Mouse (Mus musculus): Measurements from ENCODE around the gene Gaa. TPM values are rescaled to one million over a fixed set of nuclear protein-coding genes. Genes with fewer than 3 reads are reported as not detected.

The Gaa gene
- total RNA-seq, 2 experiments from 2014 or later: 79.1 to 81.6 TPM

GRCm38 (mm10) chr11:119298917-119299316 lies 31.2 kb downstream of the Gaa start:
- intact Hi-C loops (cut with DNase I; ENCODE audit: low total_unique reads): no loop called here
- no peak for DNase-seq

- intact Hi-C loops (cut with DNase I; ENCODE audit: low total_unique reads): loop anchor here (10.0 kb wide), 1 partner anchor 55 kb away; the partner anchor contains the start of genes Sgsh and Slc26a11
- DNase-seq: peak; percentile 96
These were observed 31.9 kb downstream of the Gaa start, which contains the start of gene Eif4a3 for GRCm38 (mm10) chr11:119299391-119300245. Gene Eif4a3 (minus strand): TSS chr11:119300089.

DNA sequence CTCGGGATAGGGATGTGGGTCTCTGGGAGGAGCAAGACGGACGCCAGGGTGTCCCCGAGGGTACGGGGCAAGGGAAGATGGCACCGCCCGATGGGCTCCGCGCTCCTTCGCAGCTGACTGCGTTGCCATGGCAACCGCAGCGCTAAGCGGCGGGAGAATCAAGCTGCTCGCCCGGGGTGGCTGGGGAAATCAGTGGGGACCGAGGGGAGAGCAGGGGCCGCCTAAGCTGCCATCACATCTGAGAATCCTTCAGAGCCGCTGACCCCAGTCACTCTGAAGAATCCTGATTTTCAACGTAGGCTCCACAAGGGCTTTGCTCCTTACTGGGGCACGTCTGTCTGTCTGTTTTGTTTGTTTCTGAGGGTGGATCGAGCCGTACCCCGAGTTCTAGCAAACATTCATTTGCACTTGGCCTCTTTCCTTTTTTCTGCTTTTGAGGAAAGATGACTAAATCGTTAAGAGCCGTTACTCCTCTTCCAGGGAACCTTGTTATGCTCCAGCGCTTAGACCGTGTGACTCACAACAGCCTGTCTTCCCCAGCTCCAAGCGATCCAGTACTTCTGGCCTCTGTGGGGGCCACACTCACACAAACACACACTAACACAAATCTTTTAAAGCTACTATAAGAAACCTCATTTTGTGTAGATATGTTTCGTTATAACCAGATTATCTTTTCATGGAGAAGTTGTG lies 32.7 kb downstream of the Gaa start:
- DNase-seq: no peak
- intact Hi-C loops (cut with DNase I; ENCODE audit: low total_unique reads): loop anchor here (10.0 kb wide), 1 partner anchor 54 kb away; the partner anchor contains the start of genes Sgsh and Slc26a11

GRCm38 (mm10) chr11:119300986-119301385 lies 33.3 kb downstream of the Gaa start:
- no peak for DNase-seq
- intact Hi-C loops (cut with DNase I; ENCODE audit: low total_unique reads): loop anchor here (10.0 kb wide), 1 partner anchor 54 kb away; the partner anchor contains the start of genes Sgsh and Slc26a11

DNA sequence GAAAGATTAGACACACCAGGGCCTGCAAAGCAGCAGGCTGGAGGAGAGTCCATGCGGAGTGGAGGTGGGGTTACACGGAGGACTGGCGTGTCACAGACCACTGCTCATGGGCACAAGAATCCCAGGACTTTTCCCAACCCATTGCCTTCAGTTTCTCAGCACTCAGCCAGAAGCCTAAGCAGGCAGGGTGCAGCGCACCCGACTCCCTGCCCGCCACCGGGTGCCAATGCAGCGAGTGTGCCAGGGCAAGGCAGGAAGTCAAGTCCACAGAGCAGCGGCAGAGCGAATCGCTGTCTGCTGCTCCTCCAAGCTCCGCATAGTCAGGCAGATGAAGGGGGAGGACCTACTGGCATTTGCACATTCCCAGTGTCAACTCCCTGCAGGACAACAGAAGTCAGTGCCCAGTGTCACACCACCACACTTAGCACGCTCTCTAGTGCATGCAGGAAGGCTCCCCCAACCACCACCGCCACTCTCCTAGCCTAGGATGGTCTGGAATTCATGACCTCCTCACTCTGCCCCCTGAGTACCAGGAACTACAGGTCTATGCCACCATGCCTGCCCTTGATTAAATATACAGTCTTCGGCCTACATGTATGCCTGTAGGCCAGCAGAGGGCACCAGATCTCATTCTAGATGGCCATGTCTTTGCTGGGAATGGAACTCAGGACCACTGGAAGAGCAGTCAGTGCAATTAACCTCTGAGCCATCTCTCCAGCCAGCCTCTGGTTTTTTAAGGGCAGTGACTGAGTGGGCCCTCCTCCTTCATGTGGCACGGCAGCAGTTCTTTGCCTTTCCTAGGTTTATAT lies 37.4 kb downstream of the Gaa start:
- intact Hi-C loops (cut with DNase I; ENCODE audit: low total_unique reads): loop anchor here (10.0 kb wide), 1 partner anchor 50 kb away; the partner anchor contains the start of genes Sgsh and Slc26a11

GRCm38 (mm10) chr11:119306762-119307657 lies 39.3 kb downstream of the Gaa start:
- intact Hi-C loops (cut with DNase I; ENCODE audit: low total_unique reads): loop anchor here (10.0 kb wide), 1 partner anchor 48 kb away; the partner anchor contains the start of genes Sgsh and Slc26a11
- no peak for DNase-seq

More for the DNA sequence above, 37.4 kb downstream of the Gaa start:
- peak; percentile 42 for DNase-seq

DNA sequence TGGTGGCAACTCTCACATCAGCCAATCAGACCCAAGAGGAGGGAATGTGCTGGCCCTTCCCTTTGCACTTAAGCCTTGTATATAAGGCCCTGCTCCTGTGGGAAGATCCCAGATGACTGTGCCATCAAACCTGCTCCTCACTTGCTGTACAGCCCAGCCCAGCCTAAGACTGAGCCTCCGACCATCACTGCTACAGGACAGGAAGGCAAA lies 39.9 kb downstream of the Gaa start, which contains the start of gene Card14:
Card14 (plus strand) TSS at position 111 of the 210 bp plus-strand sequence.
- no peak for DNase-seq
- intact Hi-C loops (cut with DNase I; ENCODE audit: low total_unique reads): loop anchor here (10.0 kb wide), 1 partner anchor 47 kb away; the partner anchor contains the start of genes Sgsh and Slc26a11

GRCm38 (mm10) chr11:119307916-119308315 lies 40.2 kb downstream of the Gaa start:
- intact Hi-C loops (cut with DNase I; ENCODE audit: low total_unique reads): loop anchor here (10.0 kb wide), 1 partner anchor 47 kb away; the partner anchor contains the start of genes Sgsh and Slc26a11
- no peak for DNase-seq

DNA sequence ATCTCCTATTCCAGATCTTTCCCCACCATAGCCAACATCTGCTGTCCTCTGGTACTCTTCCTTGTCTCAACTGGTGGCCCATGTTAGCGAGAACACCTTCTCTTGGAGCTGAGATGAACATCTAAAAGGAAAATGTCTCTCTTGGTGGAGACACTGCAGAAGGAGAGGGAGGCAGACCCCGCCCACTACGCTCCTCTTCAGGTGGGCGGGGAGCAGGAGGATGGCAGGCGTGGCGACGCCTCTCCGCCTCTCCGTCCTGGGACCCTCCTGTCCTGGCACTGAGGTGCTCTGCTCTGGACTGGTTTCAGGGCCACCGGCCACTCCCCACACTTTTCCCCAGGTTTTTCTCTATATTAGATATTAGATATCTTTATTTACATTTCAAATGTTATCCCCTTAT lies 42.9 kb downstream of the Gaa start:
- intact Hi-C loops (cut with DNase I; ENCODE audit: low total_unique reads): no loop called here
- DNase-seq: no peak

GRCm38 (mm10) chr11:119314252-119314936 lies 46.7 kb downstream of the Gaa start:
- DNase-seq: peak; percentile 32
- intact Hi-C loops (cut with DNase I; ENCODE audit: low total_unique reads): no loop called here

- peak; percentile 62 for DNase-seq
- intact Hi-C loops (cut with DNase I; ENCODE audit: low total_unique reads): no loop called here
These were observed 49.0 kb downstream of the Gaa start for GRCm38 (mm10) chr11:119316720-119317119.

DNA sequence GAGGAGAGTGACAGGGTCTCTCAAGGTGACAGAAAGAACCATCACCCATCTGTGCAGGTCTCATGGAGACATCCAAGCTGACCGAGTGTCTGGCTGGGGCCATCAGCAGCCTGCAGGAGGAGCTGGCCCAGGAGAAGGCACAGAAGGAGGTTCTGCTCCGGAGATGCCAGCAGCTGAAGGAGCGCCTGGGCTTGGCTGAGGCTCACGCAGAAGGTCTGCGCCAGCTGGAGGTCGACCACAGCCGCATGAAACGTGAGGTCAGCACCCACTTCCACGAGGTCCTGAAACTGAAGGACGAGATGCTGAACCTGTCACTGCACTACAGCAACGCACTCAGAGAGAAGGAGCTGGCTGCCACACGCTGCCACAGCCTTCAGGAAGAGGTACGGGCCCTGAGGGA lies 54.8 kb downstream of the Gaa start:
- intact Hi-C loops (cut with DNase I; ENCODE audit: low total_unique reads): no loop called here
- no peak for DNase-seq

- no peak for DNase-seq
- intact Hi-C loops (cut with DNase I; ENCODE audit: low total_unique reads): no loop called here
These were observed 57.4 kb downstream of the Gaa start for GRCm38 (mm10) chr11:119325068-119325467.

- intact Hi-C loops (cut with DNase I; ENCODE audit: low total_unique reads): no loop called here
- no peak for DNase-seq
These were observed 62.9 kb downstream of the Gaa start for GRCm38 (mm10) chr11:119330592-119330991.

DNA sequence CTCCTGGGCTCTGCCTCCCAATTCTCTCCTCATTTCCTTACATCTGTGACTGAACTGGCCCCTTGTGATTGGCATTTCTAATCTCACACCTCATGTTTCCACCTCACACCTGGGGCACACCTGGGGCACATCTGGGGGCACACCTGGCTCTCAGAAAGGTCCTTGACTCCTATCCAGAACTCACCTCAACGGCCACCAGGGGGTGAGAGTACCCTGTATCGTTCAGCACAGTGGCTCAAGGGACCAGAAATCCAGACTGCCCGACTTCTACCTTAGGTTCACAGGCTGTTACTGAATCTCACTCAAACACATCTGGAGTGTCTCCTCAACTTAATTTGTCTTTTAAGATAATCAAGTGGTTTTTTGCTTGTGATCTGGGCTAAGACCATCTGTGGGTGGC lies 64.3 kb downstream of the Gaa start:
- intact Hi-C loops (cut with DNase I; ENCODE audit: low total_unique reads): no loop called here
- DNase-seq: no peak
